Mouse (Mus musculus): Measurements from ENCODE around the gene Pcf11.

- no peak for TF ChIP-seq POLR2A (IDR thresholded peaks at IDR 0.05; ENCODE audit: control insufficient read depth, extremely low read depth, insufficient read depth, low read length, poor library complexity)
- no peak for TF ChIP-seq CTCF (IDR thresholded peaks at IDR 0.05; ENCODE audit: borderline replicate concordance, control insufficient read depth, extremely low read depth, insufficient read depth, low read length, poor library complexity)
These were observed 13.3 kb downstream of the Pcf11 start for GRCm38 (mm10) chr7:92656386-92656785.
